Mouse (Mus musculus): ENCODE data around the gene Msi2. TPM values are rescaled to one million over a fixed set of nuclear protein-coding genes. Genes with fewer than 3 reads are reported as not detected.

The Msi2 gene
- total RNA-seq, 2 experiments from 2014 or later, result 200 to 212 TPM

GRCm38 (mm10) chr11:88386916-88387315 is 331.4 kb downstream of the Msi2 start:
- no peak for DNase-seq (ENCODE audit: low spot score in 2 of 2)

GRCm38 (mm10) chr11:88382449-88382848 is 335.9 kb downstream of the Msi2 start:
- no peak for DNase-seq (ENCODE audit: low spot score in 2 of 2)

- DNase-seq (ENCODE audit: low spot score in 2 of 2), result no peak
These were observed 337.0 kb downstream of the Msi2 start for GRCm38 (mm10) chr11:88381145-88381909.

GRCm38 (mm10) chr11:88379635-88380034 is 338.7 kb downstream of the Msi2 start:
- DNase-seq (ENCODE audit: low spot score in 2 of 2), result no peak

GRCm38 (mm10) chr11:88378686-88379339 is 339.5 kb downstream of the Msi2 start:
- DNase-seq (ENCODE audit: low spot score in 2 of 2), result no peak

- DNase-seq (ENCODE audit: low spot score in 2 of 2), result no peak
These were observed 345.7 kb downstream of the Msi2 start for GRCm38 (mm10) chr11:88372589-88372988.

GRCm38 (mm10) chr11:88369898-88370297 is 348.4 kb downstream of the Msi2 start:
- no peak for DNase-seq (ENCODE audit: low spot score in 2 of 2)

GRCm38 (mm10) chr11:88367501-88367900 is 350.8 kb downstream of the Msi2 start:
- DNase-seq (ENCODE audit: low spot score in 2 of 2), result no peak

GRCm38 (mm10) chr11:88365914-88366540 is 352.3 kb downstream of the Msi2 start:
- no peak for DNase-seq (ENCODE audit: low spot score in 2 of 2)

GRCm38 (mm10) chr11:88364231-88364630 is 354.1 kb downstream of the Msi2 start:
- no peak for DNase-seq (ENCODE audit: low spot score in 2 of 2)

GRCm38 (mm10) chr11:88363481-88363880 is 354.8 kb downstream of the Msi2 start:
- no peak for DNase-seq (ENCODE audit: low spot score in 2 of 2)

GRCm38 (mm10) chr11:88359736-88360135 is 358.6 kb downstream of the Msi2 start:
- DNase-seq (ENCODE audit: low spot score in 2 of 2), result no peak

- no peak for DNase-seq (ENCODE audit: low spot score in 2 of 2)
These were observed 361.0 kb downstream of the Msi2 start for GRCm38 (mm10) chr11:88357325-88357724.

- peak; percentile 35 to 38 for DNase-seq (ENCODE audit: low spot score in 2 of 2)
These were observed 361.6 kb downstream of the Msi2 start for GRCm38 (mm10) chr11:88356598-88357290.

GRCm38 (mm10) chr11:88356016-88356415 is 362.3 kb downstream of the Msi2 start:
- DNase-seq (ENCODE audit: low spot score in 2 of 2), result no peak

GRCm38 (mm10) chr11:88354771-88355170 is 363.5 kb downstream of the Msi2 start:
- DNase-seq (ENCODE audit: low spot score in 2 of 2), result no peak

GRCm38 (mm10) chr11:88351722-88352473 is 366.4 kb downstream of the Msi2 start:
- DNase-seq (ENCODE audit: low spot score in 2 of 2), result no peak

- no peak for DNase-seq (ENCODE audit: low spot score in 2 of 2)
These were observed 369.6 kb downstream of the Msi2 start for GRCm38 (mm10) chr11:88348690-88349089.

GRCm38 (mm10) chr11:88348056-88348455 is 370.3 kb downstream of the Msi2 start:
- no peak for DNase-seq (ENCODE audit: low spot score in 2 of 2)

- DNase-seq (ENCODE audit: low spot score in 2 of 2), result no peak
These were observed 372.2 kb downstream of the Msi2 start for GRCm38 (mm10) chr11:88346066-88346465.

GRCm38 (mm10) chr11:88337926-88338325 is 380.4 kb downstream of the Msi2 start:
- DNase-seq (ENCODE audit: low spot score in 2 of 2), result no peak
